Mouse (Mus musculus) left cerebral cortex, adult 9 months (tissue): ENCODE results near the gene Retnla.
"Not testable (repeated sequence)": the region's sequence is repeated elsewhere in the genome, so short reads cannot be mapped to it uniquely, and the experiment has no call there.

Experiments
- DNase-seq, 2 experiments: peaks; one replicate each; pipeline ENCODE4 v3.0.0; 2022; ENCODE audit warnings: low spot score in 2 of 2

The Retnla gene

DNA sequence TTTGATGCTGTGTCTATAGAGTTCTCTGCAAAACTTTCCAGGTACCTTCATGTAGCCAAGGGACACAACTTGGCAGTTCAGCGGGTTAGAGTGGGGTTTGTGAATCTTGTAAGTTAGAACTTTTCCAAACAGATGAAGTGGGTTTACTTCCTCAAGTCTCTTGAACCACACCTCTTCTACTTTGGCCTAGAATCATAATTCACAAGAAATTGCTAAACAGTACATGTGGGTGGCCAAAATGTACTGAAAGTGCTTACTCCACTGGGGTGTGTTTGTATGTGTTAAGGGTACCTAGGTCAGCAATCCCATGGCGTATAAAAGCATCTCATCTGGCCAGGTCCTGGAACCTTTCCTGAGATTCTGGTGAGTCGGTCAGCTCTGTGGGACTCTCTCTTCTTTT lies at the start of gene Retnla:
Gene Retnla (plus strand): TSS at position 286 of the 400 bp plus-strand sequence.
- DNase-seq = no peak

DNA sequence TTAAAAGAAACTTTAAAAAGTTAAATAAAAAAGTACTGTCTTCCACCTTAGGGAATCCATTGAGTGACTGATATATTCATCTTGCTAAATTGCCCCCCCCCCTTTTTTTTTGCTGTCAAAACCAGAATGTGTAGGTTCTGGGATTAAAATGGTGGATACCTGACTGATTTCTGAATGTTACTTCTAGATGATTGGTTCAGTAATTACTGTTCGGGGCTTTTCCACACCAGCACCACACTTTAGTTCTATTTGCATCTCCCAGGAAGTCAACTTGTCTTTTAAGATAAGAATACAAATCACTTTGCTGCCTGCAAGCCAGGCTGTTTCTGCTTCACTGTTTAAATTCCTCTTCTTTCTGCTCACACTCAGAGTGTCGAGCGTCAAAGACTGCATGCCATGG lies 44.1 kb upstream of the Retnla start:
- DNase-seq = no peak

DNA sequence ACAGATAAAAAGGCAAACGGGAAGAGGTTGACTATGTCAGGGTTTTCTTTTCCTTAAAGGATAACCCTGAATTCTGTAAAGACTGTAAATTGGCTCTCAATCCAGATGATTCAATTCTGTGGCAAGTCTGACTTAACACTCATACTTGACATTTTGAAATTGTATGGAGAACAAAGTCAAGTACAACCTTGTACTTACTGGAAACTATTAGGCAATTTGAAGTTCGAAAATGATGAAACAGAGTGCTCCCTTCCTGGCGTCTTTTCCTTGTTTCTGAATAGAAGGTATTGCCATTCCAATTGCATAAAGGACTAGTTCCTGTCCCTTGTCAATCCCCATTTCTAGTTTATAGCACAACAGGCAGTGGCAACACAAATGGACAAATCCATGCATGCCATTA lies 42.9 kb upstream of the Retnla start:
- no peak for DNase-seq

DNA sequence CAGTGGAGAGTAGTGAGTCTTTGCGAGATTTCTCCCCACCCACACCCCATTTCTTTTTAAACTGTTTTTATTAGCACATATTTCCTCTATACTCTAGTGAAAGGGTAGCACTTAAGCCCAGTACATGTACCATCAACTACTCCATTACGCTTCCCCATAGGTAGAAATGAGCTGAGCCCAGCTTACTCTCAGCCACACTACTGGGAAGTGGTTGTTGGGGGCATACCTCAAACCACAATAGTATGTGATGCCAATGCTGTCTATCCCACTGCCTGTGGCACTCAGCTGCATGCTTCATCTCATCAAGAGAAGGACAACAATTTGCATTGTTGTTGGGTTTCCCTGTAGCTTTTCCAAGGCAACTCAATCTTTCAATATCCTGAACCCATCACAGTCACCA lies 41.4 kb upstream of the Retnla start:
- DNase-seq = no peak

DNA sequence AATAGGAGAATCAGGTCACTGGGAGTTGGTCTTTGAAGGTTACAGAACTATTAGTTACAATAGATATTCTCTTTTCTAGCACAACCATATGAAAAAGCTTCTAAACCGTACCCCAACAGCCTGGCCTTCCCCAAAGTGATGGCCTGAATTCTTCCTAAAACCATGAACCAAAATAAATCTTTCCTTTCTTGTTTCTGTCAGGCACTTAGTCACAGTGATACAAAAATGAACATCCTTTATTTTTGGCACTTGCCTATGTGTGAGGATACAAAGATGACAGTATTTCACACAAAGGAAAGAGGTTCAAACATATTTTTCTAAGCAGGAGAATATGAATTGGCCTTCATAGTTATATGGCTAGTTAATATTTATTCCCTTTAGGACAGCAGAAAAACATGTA lies 36.9 kb upstream of the Retnla start:
- DNase-seq = no peak

DNA sequence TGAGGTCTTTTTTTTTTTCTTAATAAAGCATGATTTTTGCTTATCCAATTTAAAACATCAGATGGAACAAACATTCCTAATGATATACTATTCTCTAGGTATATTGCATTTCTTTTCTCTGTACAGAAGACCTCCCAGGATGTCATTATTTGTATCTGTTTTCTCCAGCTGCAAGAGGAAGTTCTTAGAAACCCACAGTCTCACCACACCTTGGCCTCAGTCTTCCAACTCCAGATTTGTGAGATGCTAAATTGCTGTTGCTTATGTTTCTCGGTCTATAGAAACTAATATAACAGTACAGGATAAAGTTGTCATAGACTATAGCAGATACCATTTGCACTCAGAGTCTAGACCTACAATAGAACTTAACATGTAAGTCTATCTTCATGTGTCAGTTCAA lies 35.8 kb upstream of the Retnla start:
- no peak for DNase-seq

DNA sequence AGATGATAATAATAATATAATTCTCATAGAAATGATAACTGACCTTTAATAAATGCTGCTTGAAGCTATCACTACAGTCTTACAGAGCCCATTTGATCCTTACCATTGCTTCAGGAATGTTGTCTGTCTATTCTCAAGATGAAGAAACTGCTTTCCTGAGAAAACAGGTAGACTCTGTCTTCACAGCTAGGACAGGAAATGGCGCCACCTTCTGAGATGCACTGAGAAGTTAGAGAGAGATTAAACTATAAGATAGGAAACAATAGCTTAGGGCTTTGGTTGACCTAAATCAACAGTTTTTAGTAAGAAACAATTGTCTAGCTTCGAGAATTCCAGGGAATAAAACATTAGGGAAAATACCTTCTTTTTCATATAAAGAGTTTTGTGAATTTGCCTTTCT lies 33.0 kb upstream of the Retnla start:
- no peak for DNase-seq

DNA sequence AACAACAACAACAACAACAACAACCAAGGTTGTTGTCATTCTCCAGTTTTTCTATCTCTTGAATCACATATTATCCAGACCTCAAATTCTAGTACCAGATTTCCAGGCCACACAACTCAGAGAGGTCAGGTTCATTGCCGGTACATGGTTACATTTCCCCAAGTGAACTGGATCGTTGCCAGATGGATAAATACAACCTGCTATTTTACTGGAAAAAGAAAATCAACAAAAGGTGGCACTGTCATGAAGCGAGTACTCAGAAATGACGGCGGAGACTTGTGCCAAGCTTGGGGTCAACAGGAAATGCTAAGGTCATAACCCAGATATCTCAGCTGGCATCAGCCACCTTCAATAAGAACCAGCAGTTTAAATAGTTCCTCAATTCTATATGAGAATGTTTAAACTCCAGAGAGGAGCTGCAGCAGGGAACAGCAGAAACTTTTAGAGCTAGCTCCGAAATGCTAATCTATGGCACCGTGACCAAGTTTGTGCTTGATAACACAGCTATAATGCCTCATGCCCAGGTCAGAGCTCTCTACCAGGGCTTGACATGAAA lies 30.4 kb upstream of the Retnla start:
- DNase-seq = no peak

DNA sequence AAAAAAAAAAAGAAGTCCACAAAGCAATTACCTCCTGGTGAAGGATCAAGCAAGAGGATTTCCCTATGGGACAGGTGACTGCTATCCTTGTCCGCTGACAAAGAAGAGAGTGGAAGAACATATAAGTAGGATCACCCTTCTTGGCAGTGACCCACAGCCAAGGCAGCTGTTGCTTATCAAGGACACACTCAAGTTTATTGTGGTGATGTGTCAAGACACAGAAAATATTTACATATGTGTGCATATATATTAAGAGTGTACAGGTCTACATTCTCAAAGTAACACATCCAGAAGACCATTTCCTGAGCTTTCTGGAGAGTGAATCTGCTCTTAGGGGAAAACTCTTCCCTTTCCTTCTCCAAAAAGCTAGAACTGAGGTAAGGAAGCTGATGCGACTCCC lies 25.7 kb upstream of the Retnla start, which contains the start of gene Retnlb:
Gene Retnlb (plus strand): TSS at position 162 of the 400 bp plus-strand sequence.
- no peak for DNase-seq

DNA sequence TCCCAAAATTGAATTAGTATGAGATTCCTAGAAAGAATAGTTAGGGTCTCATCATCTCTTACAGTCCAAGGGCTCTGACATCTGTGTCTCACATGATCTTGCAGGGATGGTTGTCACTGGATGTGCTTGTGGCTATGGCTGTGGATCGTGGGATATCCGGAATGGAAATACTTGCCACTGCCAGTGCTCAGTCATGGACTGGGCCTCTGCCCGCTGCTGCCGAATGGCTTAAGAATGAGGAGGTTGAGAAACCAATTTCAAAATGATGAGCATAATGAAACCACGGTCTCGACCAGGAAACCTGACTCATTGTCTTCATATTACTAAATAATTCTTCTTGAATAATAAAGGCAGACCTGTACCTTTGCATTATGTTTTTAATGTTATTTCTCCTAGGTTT lies 23.8 kb upstream of the Retnla start:
- no peak for DNase-seq

DNA sequence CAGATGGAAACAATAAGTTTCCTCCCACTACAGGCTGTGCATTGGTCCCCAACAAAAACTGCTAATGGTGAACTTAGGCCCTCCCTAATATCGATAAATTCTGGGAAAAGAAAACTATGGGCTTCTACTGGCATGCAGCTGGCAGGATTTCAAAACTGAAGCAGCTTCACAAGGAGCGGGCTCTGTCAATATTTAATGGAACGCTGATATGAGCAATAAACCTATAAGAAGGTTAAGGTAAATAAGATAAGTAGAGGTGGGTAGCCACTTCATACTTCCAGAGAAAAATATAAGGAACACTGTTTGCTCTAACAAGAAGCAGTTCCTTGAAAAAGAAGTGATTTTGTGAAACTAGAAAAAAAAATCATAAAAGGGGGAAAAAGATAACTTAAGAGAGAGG lies 15.9 kb upstream of the Retnla start:
- no peak for DNase-seq

DNA sequence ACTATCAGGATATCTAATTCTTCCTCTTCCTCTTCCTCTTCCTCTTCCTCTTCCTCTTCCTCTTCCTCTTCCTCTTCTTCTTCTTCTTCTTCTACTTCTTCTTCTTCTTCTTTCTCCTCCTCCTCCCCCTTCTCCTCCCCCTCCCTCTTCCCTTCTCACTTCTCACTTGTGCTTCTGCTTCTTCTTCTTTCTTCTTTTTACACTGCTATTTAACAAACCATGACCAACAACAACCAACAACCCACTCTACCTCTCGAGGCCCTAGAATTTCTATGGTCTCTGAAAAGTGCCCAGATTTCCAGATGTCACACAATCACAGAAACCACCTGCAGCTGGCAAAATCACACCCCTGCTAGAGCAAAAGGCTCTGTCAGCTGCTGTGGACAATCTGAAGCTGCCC lies 14.7 kb upstream of the Retnla start:
- no peak for DNase-seq

DNA sequence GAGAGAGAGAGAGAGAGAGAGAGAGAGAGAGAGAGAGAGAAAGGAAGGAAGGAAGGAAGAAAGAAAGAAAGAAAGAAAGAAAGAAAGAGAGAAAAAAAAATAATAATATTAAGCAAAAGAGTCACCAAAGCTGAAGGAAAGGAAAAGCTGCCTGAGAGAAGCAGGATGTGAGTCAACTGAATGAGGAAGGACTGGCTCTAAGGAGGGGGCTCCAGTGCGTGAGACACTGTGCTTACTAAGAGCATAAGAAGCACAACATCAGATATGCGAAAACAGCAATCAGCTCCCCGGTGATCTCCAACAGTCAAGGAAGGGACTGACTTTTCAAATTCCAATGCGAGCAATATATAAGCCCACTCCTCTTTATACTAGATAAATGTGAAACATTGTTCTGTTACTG lies 13.3 kb upstream of the Retnla start:
- DNase-seq = no peak

DNA sequence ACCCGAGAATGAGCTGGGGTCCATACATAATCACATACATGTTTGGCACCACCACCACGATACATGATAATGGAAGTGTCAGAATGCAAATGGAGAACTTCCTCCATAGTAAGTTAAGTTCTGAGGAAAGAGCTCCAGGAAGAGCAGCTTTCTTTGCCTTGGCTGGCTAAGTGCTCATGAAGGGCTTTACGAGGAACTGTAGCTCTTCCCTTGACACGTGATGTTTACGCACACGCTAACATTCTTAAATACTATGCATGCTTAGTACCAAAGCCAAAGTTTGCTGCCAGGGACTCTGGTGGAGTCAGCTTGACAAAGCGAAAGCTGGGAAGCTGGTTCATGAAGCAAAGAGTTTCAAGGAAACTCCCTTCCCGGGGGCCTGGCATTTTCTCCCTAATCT lies 10.3 kb upstream of the Retnla start:
- no peak for DNase-seq

DNA sequence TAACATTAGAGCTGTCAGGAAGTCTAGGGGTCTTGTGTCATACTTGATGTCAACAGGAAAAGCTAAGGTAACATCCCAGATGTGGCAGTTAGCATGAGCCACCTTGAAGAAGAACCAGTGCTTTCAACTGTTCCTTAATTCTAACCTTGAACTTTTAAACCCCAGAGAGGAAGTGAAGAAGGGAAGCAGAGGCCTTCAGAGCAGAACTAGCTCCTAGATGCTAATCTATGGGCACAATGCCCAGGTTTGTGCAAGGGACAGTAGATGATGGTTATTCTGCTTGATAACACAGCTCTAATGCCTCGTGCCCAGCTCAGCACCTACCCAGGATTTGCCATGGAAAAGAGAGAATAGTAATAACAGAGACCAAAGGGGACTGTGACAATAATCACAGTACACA lies 8.7 kb upstream of the Retnla start:
- DNase-seq = not testable (repeated sequence)

DNA sequence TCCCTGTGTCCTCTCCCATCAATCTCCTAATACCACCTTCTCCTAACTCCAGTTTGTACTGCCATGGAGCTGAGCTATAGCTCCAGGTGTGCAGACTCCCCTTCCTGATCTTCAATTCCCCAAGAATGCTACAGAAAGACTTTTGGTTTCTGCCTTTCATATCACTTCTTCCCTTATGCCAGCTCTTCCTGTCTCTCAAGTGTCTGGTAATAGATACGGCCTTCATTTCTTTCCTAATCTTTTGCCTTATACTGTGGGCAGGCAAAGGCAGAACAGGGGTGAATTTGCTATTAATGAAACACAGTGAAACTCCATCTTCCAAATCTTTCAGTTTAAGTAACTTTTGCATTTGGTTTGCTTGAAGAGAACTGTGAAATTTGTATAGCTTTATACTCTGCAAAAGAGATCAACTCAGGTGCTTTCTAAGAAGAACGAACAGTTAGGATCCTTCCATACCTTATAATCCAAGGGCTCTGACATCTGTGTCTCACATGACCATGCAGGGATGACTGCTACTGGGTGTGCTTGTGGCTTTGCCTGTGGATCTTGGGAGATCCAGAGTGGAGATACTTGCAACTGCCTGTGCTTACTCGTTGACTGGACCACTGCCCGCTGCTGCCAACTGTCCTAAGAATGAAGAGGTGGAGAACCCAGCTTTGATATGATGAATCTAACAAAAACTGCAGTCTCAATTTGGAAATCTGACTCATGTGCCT lies 1.5 kb downstream of the Retnla start:
- no peak for DNase-seq

DNA sequence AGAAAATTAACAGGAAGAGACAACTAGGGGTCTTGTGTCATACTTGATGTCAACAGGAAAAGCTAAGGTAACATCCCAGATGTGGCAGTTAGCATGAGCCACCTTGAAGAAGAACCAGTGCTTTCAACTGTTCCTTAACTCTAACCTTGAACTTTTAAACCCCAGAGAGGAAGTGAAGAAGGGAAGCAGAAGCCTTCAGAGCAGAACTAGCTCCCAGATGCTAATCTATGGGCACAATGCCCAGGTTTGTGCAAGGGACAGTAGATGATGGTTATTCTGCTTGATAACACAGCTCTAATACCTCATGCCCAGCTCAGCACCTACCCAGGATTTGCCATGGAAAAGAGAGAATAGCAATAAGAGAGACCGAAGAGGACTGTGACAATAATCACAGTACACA lies 22.7 kb downstream of the Retnla start:
- not testable (repeated sequence) for DNase-seq

DNA sequence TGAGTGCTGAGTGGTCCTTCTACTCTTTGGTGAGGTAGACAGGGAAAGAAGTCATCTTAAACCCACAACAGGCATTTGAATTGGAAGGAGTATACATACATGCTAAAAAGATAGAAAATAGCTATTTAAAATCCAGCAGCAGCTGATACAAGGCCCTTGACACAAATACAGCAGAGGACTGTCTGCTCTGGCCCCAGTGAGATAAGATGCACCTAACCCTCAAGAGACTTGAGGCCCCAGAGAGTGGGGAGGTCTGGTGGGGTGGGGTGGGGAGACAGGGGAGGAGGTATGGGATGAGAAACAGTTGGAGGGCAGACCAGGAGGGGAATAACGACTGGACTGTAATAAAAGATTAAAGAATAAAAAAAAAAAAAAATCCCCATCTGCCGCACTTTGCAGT lies 25.3 kb downstream of the Retnla start:
- DNase-seq = no peak

DNA sequence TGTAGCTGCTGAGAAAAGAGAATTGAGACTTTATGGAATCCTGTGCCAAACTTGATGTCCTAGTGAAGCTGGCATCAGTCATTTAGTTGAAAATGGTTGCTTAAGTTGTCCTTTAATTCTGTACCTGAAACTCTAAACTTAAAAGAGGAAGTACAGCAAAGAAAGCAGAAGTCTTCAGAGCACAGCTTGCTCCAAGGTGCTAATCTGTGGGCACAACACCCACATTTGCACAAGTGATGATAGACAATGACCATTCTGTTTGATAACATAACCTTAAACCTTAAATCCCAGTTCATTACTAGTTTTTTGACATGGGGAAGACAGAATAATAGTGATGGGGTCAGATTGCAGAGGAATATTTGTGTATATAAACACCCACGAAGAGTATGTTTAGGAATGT lies 26.3 kb downstream of the Retnla start:
- DNase-seq = no peak

DNA sequence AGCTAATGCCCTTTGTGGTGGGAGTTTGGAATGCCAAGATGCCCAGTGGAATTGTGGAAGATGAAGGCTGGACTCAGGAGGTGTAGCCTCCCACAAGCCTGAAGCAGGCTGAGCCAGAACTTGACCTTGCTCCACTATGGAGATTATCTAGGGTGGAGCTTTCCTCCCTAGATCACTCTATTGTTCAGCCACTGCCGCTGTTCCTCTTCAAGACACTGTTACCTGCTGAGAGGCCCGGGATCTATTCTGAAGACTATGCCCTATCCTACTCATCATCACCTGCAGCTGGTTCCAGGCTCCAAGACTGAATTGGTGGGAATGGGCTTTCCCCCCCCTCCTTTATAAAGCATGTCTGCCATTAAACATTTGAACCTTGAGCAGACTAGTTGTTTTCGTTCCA lies 27.3 kb downstream of the Retnla start:
- no peak for DNase-seq

DNA sequence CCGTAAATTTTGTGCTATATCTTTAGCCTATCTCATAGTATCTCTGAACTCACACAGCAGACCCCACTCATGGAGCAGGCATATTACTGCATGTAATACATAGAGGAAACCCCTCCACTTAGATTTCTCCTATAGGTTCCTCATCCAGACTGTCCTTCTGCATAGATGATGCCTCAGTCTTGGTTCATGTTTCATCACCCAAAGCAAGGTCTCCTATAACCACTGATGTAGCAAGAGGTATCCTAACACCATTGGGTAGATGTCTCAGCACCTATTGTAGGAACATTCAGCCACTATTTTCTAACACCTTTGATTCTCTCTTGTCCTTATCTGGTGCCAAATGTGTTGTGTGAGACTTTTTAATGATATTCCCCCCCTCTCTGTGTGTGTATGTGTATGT lies 29.4 kb downstream of the Retnla start:
- DNase-seq = no peak

DNA sequence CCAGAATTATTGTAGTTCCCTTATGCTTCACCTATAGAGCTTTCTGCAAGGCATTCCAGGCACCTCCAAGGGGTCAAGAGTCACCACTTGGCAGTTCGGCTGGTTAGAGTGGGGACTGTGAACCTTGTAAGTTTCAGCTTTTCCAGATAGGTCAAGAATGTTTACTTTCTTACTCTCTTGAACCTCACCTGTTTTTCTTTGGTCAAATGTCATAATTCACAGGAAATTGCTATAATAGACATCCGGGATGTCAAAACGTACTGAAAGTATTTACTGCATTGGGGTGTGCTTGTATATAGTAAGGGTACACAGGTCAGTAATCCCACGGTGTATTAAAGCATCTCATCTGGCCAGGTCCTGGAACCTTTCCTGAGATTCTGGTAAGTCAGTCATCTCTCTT lies 30.0 kb downstream of the Retnla start, which contains the start of gene Retnlg:
Gene Retnlg (plus strand): TSS at position 301 of the 400 bp plus-strand sequence.
- DNase-seq = no peak

DNA sequence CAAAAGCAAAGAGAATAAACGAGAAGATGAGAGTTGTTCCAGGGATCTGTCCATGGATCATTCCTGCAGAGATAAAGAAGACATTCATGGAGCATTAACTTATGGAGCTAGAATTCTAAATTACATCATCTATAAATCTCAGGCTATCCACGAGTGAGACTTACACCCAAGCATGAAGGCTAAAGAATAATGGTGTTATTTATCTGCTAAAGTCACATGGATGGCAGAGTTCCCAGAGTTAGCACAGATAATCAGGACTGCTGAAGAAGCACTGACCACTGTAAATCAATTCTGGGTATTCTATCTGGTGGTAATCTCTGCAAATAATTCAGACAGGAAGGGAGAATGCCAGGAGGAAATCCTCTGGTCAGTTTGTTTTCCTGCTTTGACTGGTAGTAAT lies 48.4 kb downstream of the Retnla start:
- no peak for DNase-seq
